Mouse (Mus musculus) midbrain, embryonic 15.5 days (tissue): ENCODE measurements around the gene Tent4b. TPM values are rescaled to one million over a fixed set of nuclear protein-coding genes. Genes with fewer than 3 reads are reported as not detected.

Experiments used
- ATAC-seq: fragments of 200-750 bp; cut with Nextera tagmentation; replicated peaks from 2 replicates; pipeline ENCODE4 v1.8.0; 2017; ENCODE audit warnings: moderate TSS enrichment
- H3K27ac ChIP-seq: fragments of 300-500 bp; sonication (generic); 2 replicates; pipeline ENCODE4 v1.5.1; 2015; ENCODE audit warnings: mild to moderate bottlenecking, inconsistent platforms
- H3K27me3 ChIP-seq: fragments of 300-500 bp; sonication (generic); replicated peaks from 2 replicates; pipeline ENCODE4 v1.6.1; 2015; ENCODE audit warnings: inconsistent platforms
- H3K36me3 ChIP-seq: fragments of 300-500 bp; sonication (generic); replicated peaks from 2 replicates; pipeline ENCODE4 v1.6.1; 2015; ENCODE audit warnings: inconsistent platforms
- H3K4me1 ChIP-seq: fragments of 300-500 bp; sonication (generic); 2 replicates; pipeline ENCODE4 v1.6.1; 2015; ENCODE audit warnings: inconsistent platforms
- H3K4me2 ChIP-seq: fragments of 300-500 bp; sonication (generic); 2 replicates; pipeline ENCODE4 v1.6.1; 2015; ENCODE audit warnings: inconsistent platforms, mild to moderate bottlenecking, moderate library complexity
- H3K4me3 ChIP-seq: fragments of 300-500 bp; sonication (generic); 2 replicates; pipeline ENCODE4 v1.5.1; 2015; ENCODE audit warnings: mild to moderate bottlenecking, inconsistent platforms
- H3K9ac ChIP-seq: fragments of 300-500 bp; sonication (generic); 2 replicates; pipeline ENCODE4 v1.6.1; 2015; ENCODE audit warnings: mild to moderate bottlenecking, inconsistent platforms
- H3K9me3 ChIP-seq: fragments of 300-500 bp; sonication (generic); 2 replicates; pipeline ENCODE4 v1.6.1; 2016; ENCODE audit warnings: inconsistent platforms
- WGBS: fragments of 180-500 bp; shearing (Covaris S2); methylation state at CpG from one replicate; pipeline ENCODE4 v1.1.7; 2015; ENCODE audit warnings: mixed read lengths; 5-methylcytosine and 5-hydroxymethylcytosine counted together
- polyA plus RNA-seq: library from polyadenylated mRNA; unstranded; fragments of >200 nt; fragmentation: Nextera tagmentation; extraction: Ambion mirVana; gene quantifications from 2 replicates; pipeline ENCODE4 v1.2.1, GENCODE M21; 2015

Tent4b gene
- polyA plus RNA-seq, 1 experiment from 2014 or later = 11.2 TPM

DNA sequence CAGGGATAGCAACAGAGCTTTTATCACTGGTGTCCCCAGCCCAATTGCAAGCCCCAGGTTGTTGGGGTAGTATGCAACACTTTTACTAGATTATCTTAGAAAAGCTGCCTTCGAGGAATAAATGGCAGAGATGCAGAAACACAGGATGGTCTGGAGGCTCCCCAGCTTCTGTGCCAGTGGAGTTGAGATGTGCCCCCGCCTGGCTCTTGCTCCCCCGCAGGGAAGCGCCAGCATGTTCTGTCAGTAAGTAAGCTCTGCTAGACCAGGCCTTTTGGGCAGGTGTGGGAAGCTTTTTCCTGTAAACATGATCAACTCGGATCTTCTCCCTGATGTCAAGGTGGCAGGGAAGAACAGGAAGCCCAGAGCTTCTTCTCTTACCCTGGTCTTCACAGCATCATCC lies 40.3 kb downstream of the Tent4b start:
- H3K4me1 ChIP-seq = no peaks in the 10 kb centered on the region; the same call in 1 of the 2 replicates
- no peak overlapping the region for H3K4me3 ChIP-seq
- H3K27ac ChIP-seq = no peak overlapping the region
- no peak overlapping the region for H3K4me2 ChIP-seq
- no peak for ATAC-seq
- no peaks in the 10 kb centered on the region for H3K9me3 ChIP-seq
- 90% methylated on average over 5 of the region's 5 CpGs for WGBS
- H3K9ac ChIP-seq = no peak overlapping the region
- no peaks in the 10 kb centered on the region for H3K36me3 ChIP-seq
- H3K27me3 ChIP-seq = no peaks in the 10 kb centered on the region

DNA sequence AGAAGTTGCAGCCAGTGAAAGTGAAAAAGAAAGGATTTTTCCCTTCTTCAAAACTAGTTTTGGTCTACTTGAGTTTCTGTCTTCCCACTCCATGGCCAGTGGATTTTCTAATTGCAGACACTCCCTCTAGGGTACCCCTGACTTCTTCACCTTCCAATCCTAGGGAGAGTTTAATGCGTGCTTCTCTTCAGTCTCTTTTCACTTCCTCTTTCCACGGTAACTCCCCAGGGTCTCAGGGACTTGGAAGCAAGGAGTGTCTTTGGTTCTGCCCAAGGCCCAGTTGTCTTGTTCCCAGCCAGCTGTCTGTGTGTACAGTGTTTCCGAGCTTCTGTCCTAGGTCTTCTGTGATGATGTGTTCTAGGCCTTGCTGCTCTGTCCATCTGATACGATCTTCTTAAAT lies 42.9 kb downstream of the Tent4b start:
- H3K27me3 ChIP-seq = no peaks in the 10 kb centered on the region
- no peak for ATAC-seq
- no peak overlapping the region for H3K4me3 ChIP-seq
- 0 out of 2 replicates have a peak, but pooled peaks cover 1% of the 10 kb centered on the region for H3K36me3 ChIP-seq
- WGBS = 84% methylated on average over 4 of the region's 4 CpGs
- H3K9me3 ChIP-seq = no peaks in the 10 kb centered on the region
- H3K27ac ChIP-seq = no peak overlapping the region
- no peak overlapping the region for H3K9ac ChIP-seq
- H3K4me2 ChIP-seq = no peak overlapping the region
- no peaks in the 10 kb centered on the region; the same call in 1 of the 2 replicates for H3K4me1 ChIP-seq

DNA sequence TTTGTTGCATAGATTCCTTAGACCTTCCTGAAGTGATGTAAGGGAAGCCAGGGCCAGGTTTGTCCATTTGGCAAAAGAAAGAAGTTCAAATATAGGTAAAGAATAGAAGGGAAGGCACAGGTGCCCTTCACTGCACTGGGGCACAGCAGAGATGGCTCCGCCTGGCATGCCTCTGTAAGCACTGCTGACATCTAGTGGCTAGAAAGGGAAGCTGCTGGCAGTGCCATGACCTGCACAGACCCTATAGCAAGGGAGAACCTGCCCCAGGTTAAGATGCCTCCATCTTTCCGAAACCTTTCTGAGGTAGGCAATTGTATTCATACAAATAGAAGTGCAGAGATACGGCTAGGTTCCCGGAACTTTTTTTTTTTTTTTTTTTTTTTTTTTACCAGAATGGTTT lies 45.3 kb downstream of the Tent4b start:
- no peaks in the 10 kb centered on the region for H3K27me3 ChIP-seq
- no peaks in the 10 kb centered on the region for H3K9me3 ChIP-seq
- no peaks in the 10 kb centered on the region; the same call in 1 of the 2 replicates for H3K4me1 ChIP-seq
- H3K27ac ChIP-seq = no peak overlapping the region
- 0 out of 2 replicates have a peak, but pooled peaks cover 4% of the 10 kb centered on the region for H3K36me3 ChIP-seq
- WGBS = 81% methylated on average over 4 of the region's 4 CpGs
- ATAC-seq = 0 out of 2 replicates have a peak, but pooled peaks have one; percentile 67
- no peak overlapping the region for H3K4me2 ChIP-seq
- no peak overlapping the region for H3K4me3 ChIP-seq
- no peak overlapping the region for H3K9ac ChIP-seq

DNA sequence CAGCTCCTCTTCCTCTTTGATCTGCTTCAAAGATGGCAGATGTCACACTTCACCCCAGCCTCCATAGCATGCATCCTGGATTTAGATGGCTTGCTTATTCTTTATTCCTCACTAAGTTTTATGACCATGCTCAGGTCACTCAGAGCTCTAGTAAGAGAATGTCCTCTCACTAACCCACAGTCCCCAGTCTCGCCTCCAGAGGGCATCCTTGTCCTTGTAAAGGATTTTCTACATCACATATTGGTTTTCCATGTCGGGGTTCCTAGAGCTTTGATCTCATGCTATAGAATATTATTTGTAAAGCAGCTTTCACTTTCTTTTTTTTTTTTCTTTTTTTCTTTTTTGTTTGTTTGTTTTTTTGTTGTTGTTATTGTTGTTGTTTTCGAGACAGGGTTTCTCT lies 53.8 kb downstream of the Tent4b start:
- Histone ChIP-seq H3K4me1 (no peaks in the 10 kb centered on the region), H3K36me3 (peaks cover 18% of the 10 kb centered on the region; the same call in 1 of the 2 replicates), H3K9ac (no peak overlapping the region), H3K4me3 (no peak overlapping the region), H3K27me3 (no peaks in the 10 kb centered on the region), H3K27ac (no peak overlapping the region), H3K4me2 (no peak overlapping the region), H3K9me3 (no peaks in the 10 kb centered on the region)
- ATAC-seq = no peak
- 78% methylated on average over 3 of the region's 3 CpGs for WGBS

DNA sequence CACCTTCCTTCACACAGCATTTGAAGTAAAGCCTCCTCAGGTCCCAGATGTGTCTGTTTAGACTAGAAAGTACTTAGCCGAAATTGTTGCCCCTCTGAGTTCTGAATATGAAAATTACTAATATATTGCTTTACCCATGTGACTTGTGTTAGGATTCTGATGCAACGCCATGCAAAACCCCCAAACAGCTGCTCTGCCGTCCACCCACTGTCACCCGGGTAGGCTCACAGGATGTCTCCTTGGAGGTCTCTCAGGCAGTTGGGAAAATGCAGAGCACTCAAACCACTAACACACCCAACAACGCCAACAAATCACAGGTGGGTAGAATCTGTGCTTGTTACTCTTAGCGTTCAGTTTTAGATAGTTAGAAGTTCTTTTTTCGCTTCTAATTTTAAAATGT lies 55.9 kb downstream of the Tent4b start:
- Histone ChIP-seq H3K36me3 (peaks cover 18% of the 10 kb centered on the region; the same call in 1 of the 2 replicates), H3K9ac (no peak overlapping the region), H3K9me3 (no peaks in the 10 kb centered on the region), H3K4me3 (no peak overlapping the region), H3K27ac (no peak overlapping the region), H3K27me3 (no peaks in the 10 kb centered on the region), H3K4me2 (no peak overlapping the region), H3K4me1 (no peaks in the 10 kb centered on the region)
- 88% methylated on average over 7 of the region's 7 CpGs for WGBS
- ATAC-seq = no peak

DNA sequence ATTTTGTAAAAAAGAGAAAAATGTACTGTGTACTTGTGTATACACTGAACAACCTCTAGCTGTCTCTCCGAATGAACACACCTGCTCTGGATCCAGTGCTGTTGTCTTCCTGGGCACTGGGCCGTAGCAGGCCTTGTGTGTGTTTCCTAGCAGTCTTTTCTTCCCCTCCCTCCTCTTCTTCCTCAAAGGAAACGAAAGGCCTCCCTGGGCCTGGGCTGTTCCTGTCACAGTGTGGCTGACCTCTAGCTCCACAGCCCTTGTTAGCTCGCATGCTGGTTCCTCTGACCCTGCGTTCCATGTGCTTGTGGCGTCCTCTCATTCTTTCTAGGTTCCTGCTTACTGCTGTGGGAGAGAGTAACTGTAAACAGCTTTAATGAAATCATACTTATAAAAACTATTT lies 59.0 kb downstream of the Tent4b start:
- no peak for ATAC-seq
- WGBS = 32% methylated on average over 6 of the region's 6 CpGs
- no peaks in the 10 kb centered on the region for H3K27me3 ChIP-seq
- H3K4me3 ChIP-seq = no peak overlapping the region
- H3K36me3 ChIP-seq = 0 out of 2 replicates have a peak, but pooled peaks cover 4% of the 10 kb centered on the region
- H3K27ac ChIP-seq = no peak overlapping the region
- no peaks in the 10 kb centered on the region for H3K9me3 ChIP-seq
- H3K4me2 ChIP-seq = no peak overlapping the region
- H3K4me1 ChIP-seq = no peaks in the 10 kb centered on the region
- H3K9ac ChIP-seq = no peak overlapping the region

DNA sequence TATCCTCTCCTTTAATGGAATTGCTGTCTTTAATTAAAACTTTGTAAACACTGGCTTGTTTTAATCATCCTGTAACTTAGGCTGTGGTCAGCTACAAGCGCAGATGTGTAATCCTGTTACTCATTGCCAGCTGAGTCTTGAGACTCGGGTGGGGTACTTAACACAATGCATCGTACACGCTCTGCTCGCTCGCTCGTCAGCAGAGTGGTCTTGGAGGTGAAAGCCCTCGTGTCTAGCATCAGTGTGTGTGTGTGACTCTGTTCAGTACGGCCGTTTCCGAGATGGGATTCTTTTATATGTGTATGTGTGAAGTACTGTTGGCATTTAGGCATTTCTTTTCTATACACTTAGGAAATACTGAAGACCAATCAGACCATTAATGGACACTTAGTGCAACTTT lies 59.5 kb downstream of the Tent4b start:
- H3K4me2 ChIP-seq = no peak overlapping the region
- 49% methylated on average over 11 of the region's 11 CpGs for WGBS

DNA sequence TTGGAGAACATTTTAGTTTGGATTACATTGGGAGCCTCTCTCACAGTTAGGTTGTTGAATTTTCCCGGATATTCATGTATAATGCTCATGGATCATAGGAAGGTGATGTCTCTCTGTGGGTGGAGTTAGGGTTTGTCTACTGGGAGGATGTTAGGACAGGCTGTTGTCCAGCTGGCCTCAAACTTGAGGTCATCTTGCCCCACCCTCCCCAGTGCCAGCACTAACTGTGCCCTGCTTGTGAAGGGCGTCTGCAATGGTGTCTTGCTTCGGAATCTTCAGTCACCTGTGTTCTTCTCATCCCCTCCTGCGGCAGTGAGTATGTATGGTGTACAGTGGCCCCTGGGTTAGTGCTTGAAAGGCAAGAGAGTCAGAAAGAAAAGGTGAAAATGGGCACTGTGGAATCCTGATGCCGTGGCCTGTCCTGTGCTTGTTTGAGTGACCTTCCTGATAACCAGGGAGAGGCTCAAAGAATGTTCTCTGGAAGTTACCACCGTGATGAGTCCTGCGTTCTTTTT lies 61.5 kb downstream of the Tent4b start:
- H3K4me2 ChIP-seq = no peak overlapping the region
- H3K27me3 ChIP-seq = no peaks in the 10 kb centered on the region
- no peaks in the 10 kb centered on the region for H3K36me3 ChIP-seq
- H3K4me1 ChIP-seq = no peaks in the 10 kb centered on the region
- no peaks in the 10 kb centered on the region for H3K9me3 ChIP-seq
- 93% methylated on average over 7 of the region's 7 CpGs for WGBS
- H3K27ac ChIP-seq = no peak overlapping the region
- H3K4me3 ChIP-seq = no peak overlapping the region
- no peak overlapping the region for H3K9ac ChIP-seq
- ATAC-seq = no peak

More for the DNA sequence above, 59.5 kb downstream of the Tent4b start:
- no peak overlapping the region for H3K4me3 ChIP-seq
- H3K27ac ChIP-seq = no peak overlapping the region
- H3K4me1 ChIP-seq = no peaks in the 10 kb centered on the region
- H3K9me3 ChIP-seq = no peaks in the 10 kb centered on the region
- ATAC-seq = no peak
- H3K36me3 ChIP-seq = 0 out of 2 replicates have a peak, but pooled peaks cover 4% of the 10 kb centered on the region
- H3K27me3 ChIP-seq = no peaks in the 10 kb centered on the region
- no peak overlapping the region for H3K9ac ChIP-seq

DNA sequence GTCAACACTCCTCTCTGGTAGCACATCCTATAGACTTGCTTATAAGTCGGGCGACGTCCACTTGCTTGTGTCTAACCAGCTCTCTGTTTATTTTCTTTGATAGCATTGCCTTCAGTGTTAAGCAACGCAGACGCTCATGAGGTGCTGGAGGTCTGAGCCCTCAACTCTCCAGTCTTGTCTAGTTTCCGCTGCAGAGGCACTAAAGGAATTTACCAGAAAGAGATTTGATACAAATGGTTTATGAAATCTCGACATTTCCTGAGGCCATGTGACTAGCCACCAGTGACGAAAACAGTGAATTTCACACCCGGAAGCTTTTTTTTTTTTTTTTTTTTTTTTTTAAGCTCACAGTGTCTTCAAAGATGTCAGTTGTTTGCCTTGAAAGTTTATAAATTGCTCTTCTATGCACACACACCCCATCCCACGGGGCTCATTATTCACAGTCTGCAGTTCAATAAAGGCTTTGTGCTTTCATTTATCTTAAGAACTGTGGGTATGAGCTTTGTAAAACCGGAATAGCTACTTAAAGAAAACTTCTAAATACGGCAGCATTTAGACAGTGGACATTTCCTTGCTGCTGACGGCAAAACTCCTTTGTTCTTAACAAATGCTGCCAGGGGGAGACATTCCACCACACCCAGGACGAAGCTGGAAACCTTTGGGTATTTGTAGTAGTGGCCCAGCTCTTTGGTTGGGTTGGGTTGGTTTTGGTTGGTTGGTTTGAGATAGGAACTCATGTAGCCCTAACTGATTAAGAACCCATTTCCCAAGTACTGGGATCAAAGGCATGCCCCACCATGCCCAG lies 64.0 kb downstream of the Tent4b start:
- ATAC-seq = no peak

DNA sequence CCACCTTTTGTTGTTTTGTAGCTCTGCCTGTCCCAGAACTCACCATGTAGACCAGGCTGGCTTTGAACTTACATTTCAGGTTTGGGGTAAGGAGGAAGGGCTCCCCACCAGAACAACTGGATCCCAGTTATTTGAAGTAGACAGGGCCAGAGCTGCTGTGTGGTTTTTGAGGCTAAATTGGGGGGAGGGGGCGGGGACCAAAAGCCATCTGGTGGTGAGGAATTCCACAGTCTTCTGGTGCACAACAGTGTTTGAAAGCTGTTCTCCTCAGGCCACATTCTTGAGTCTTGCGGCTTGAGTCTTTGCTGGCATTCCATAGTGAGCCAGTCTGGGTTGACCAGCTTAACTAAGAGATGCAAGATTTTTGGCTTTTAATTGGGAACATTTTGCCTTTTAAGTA lies 66.5 kb downstream of the Tent4b start:
- Histone ChIP-seq H3K27me3 (peaks cover 4% of the 10 kb centered on the region; the same call in 1 of the 2 replicates), H3K4me2 (no peak overlapping the region), H3K9me3 (no peaks in the 10 kb centered on the region), H3K27ac (no peak overlapping the region), H3K36me3 (no peaks in the 10 kb centered on the region), H3K9ac (no peak overlapping the region), H3K4me1 (no peaks in the 10 kb centered on the region), H3K4me3 (no peak overlapping the region)
- WGBS = 15% methylated on average over 2 of the region's 2 CpGs
- ATAC-seq = no peak

More for the DNA sequence above, 64.0 kb downstream of the Tent4b start:
- H3K36me3 ChIP-seq = no peaks in the 10 kb centered on the region
- no peaks in the 10 kb centered on the region for H3K9me3 ChIP-seq
- no peak overlapping the region for H3K9ac ChIP-seq
- WGBS = 50% methylated on average over 14 of the region's 14 CpGs
- no peaks in the 10 kb centered on the region for H3K27me3 ChIP-seq
- H3K4me3 ChIP-seq = no peak overlapping the region
- H3K4me2 ChIP-seq = no peak overlapping the region
- H3K27ac ChIP-seq = no peak overlapping the region
- no peaks in the 10 kb centered on the region for H3K4me1 ChIP-seq

DNA sequence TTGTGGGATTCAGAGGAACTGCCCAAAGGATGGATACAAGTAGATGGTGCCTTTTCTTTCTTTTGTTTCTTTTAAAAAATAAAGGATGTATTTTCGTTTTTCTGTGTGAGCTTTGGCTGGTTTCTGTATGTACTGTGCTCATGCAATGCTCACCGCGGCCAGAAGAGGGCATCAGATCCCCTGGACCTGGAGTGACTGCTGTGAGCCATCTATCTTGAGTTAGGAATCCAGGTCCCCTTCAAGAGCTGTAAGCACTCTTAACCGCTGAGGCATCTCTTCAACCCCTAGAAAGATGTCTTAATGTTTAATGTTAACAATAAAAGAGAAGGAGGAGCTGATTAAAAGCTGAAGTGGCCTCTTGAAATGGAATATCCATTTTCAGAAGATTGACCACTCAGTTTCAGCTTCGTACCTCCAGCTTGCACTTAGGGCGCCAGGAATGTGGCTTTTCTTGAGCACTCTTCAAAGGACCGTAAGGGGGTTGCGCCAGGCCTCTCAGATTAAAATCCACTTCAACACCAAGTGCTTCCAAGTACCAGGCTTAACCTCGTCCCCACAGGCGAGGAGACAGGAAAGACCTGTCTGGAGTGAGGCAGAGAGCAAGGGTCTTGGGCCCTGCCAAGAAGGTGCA lies 67.3 kb downstream of the Tent4b start:
- no peaks in the 10 kb centered on the region for H3K9me3 ChIP-seq
- H3K4me1 ChIP-seq = no peaks in the 10 kb centered on the region
- no peak overlapping the region for H3K4me3 ChIP-seq
- ATAC-seq = no peak
- H3K9ac ChIP-seq = no peak overlapping the region
- H3K27me3 ChIP-seq = peaks cover 5% of the 10 kb centered on the region; the same call in 1 of the 2 replicates
- H3K36me3 ChIP-seq = no peaks in the 10 kb centered on the region
- H3K27ac ChIP-seq = no peak overlapping the region
- 47% methylated on average over 10 of the region's 10 CpGs for WGBS
- H3K4me2 ChIP-seq = no peak overlapping the region

DNA sequence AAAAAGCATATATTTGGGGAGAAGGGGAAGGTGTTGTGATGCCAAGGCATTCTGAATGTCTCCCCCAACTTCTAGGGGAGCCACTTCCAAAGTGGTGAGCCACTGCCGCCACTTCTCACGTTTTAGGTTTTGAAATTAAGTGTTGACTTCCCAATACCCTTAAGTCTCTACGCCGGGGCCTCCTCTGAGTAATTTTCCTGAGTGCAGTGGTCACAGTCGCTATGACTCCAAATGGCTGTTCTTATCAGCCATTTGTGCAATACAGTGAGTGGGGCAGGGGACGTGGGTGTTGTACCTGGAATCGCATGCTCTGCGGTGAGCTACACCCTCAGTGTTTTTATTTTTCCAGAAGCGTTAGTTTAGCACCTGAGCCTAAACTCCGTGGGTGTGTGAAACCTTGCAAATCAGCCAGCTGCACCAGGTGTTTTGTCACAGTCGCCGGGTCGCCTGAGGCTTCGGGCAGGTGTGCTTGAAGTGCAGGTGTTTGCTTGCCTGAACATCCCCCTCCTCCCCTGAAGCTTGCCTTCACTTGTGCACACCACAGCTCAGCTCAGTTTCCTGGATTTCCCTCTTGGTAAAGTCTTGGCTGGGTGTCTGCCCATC lies 67.9 kb downstream of the Tent4b start:
- H3K36me3 ChIP-seq = no peaks in the 10 kb centered on the region
- H3K4me3 ChIP-seq = no peak overlapping the region
- H3K4me2 ChIP-seq = no peak overlapping the region
- H3K9me3 ChIP-seq = no peaks in the 10 kb centered on the region
- no peak for ATAC-seq
- WGBS = 88% methylated on average over 14 of the region's 14 CpGs
- H3K27me3 ChIP-seq = peaks cover 11% of the 10 kb centered on the region; the same call in 1 of the 2 replicates
- no peaks in the 10 kb centered on the region; the same call in 1 of the 2 replicates for H3K4me1 ChIP-seq
- H3K27ac ChIP-seq = no peak overlapping the region
- no peak overlapping the region for H3K9ac ChIP-seq
